Mouse (Mus musculus) cerebral cortex, adult 2 months (tissue): Measurements from ENCODE around the gene Fam110c.

Experiments
- WGBS: fragments of 180-500 bp; shearing (Covaris S2); methylation state at CpG from one replicate; pipeline ENCODE4 v1.1.7; 2018; 5-methylcytosine and 5-hydroxymethylcytosine counted together

The Fam110c gene

DNA sequence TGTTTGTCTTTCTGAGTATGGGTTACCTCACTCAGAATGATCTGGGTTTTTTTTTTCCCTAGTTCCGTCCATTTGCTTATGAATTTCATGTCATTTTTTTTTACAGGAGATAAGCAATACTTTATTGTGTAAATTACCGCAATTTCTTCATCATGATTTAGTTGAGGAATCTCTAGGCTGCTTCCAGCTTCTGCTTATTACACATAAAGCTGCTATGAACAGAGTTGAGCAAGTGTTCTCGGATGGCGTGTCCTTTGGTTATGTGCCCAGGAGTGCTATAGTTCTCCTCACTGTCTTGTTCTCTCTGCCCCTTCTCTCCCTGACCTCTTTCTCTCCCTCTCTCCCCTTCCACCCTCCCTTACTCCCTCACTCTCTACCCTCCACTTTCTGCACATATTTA lies 28.2 kb downstream of the Fam110c start:
- WGBS = 93% methylated on average over 4 of the region's 4 CpGs

DNA sequence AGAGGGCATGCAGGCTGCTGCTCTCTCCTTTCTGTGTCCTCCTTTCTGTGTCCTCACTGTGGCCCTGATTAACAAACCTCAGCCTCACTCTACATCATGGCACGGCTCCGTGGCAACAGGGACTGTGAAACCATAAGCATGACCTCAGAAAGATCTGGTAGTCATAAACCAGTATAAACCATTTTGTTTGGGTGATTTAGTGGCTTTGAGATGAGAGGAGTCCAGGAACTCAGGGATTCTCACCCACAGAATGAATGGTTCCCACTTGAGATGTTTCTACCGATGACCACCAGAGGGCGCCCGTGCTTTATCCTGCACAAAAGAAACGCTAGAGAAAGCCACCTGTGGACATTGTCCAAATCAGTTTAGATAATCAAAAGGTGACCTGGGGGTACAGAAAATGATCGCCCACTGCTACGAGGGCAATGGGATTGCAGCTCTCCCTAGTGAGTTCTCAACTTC lies 42.4 kb downstream of the Fam110c start:
- 17% methylated on average over 8 of the region's 8 CpGs for WGBS

DNA sequence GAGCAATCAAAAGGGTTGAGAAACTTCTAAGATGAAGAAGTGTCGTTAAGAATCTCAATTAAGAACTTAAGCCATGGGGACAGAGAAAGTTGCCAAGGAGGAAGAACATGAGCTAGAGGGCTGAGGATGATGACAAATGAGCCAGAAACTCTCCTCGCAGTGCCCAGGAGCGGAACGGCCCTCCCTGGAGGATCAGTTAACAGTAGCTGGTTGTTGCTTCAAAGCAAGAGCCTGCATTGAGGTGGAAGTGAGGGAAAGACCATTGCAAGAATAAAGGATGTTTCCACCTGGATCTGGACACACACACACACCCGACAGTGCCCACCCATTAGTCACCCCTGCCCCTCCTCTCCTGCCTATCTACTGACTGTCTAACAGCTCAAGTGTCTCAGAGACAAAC lies 46.9 kb downstream of the Fam110c start:
- 81% methylated on average over 5 of the region's 5 CpGs for WGBS

DNA sequence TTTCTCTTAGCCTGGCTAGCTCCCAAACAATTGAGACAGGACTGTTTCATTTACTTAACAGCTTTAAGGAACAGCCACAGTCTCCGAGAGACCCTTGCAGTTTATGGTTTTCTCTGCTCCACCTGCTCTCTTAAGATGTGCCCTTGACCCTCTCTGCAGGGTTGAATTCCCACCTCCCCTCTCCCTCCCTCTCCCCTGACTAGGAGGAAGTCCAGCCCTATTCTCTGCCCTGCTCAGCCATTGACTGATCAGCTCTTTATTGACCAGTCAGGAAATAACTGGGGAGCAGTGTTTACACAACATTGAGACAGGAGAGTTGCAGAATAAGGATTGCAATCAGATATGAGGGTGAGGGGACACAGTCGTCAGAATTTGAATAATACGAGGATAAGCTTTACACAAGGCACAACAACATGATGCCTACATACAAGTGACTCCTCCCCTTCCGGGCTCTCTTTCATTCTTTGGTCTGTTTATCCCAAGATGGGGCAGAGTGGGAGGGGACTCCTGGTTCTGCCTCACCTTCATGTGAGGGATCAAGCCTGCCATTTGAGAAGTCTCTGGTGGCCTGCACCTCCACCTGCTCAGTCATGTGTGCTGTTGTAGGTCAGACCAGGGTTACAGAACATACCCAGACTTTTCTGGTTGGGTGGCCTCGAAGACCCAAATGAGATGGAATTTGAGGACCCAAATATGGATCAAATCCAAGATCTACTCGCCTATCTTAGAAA lies 49.4 kb downstream of the Fam110c start:
- 79% methylated on average over 6 of the region's 6 CpGs for WGBS

DNA sequence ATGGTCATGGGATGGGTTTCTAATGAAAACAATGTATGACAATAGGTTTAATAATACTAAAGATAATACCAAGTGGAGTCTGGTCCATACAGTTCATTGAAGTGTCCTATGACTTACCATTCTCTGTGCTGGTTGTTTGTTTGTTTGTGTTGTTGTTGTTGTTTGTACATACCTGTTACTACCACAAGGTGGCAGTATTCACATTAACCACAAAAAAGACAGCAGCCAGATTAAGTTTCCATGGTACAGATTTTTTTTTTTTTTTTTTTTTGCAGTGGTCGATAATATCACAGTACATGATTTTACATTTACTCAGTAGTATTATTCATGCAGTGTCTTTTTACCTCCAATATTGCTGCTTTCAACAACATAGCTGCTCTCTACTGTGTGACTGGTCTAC lies 52.4 kb downstream of the Fam110c start:
- WGBS = 20% methylated on average over 1 of the region's 1 CpGs

DNA sequence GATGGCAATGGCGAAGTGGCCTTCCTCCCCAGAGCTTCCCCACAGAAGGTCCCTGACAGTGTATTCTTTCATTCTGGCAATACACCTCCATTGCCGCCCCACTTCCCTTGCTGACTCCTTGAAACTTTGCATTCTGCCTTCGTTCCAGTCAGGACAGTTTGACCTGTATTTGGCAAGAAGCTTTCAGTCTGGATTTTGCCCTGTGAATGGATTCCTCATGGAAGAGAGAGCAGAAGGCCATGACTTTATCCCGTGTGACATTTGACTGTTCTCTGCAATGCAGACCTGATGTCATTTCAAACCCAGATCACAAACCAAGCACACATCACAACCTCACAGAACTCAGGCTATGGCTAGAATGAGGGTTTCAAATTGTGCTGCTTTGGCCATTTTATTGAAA lies 55.9 kb downstream of the Fam110c start:
- 90% methylated on average over 4 of the region's 4 CpGs for WGBS
